Comparison of ENCODE assay signal across 14 mouse cellular contexts in genomic region chr4:139090303-139090940, GRCm38 (mm10). TPM values are rescaled to one million over a fixed set of nuclear protein-coding genes. Genes with fewer than 3 reads are reported as not detected.
A peak's percentile ranks its signal among the peaks of the same experiment; 100 is the strongest.
DNase-seq lines count a peak whose midpoint lies in the region; ATAC-seq and TF ChIP-seq lines count a peak whose summit lies in the region.
"Had no signal": no experiment of that assay in that cellular context is flagged by ENCODE, and none has a peak within 500 bp of the region (broad histone marks: within the 10 kb centered on the region; RNA-seq: fewer than 3 reads in every experiment).

No protein-coding gene starts in this region.

- 56% methylated on average over 15 of the region's 15 CpGs for WGBS in lung, adult 2 months
- 59% methylated on average over 15 of the region's 15 CpGs for whole genome bisulfite sequencing in embryonic facial prominence, embryonic 14.5 days
- WGBS in limb, embryonic 14.5 days = 59% methylated on average over 15 of the region's 15 CpGs
- 53% methylated on average over 15 of the region's 15 CpGs for WGBS in stomach, embryonic 14.5 days
- 70% methylated on average over 15 of the region's 15 CpGs for WGBS in midbrain, postnatal 0 days
- 63% methylated on average over 15 of the region's 15 CpGs for WGBS in cerebellum, adult 2 months

- 0 out of 2 replicates have a peak, but pooled peaks cover 4% of the 10 kb centered on the region for H3K27me3 ChIP-seq in embryonic facial prominence, embryonic 14.5 days (replicated peaks; ENCODE audit: control insufficient read depth, insufficient read depth, low read length)
- 0 out of 2 replicates have a peak, but pooled peaks cover 3% of the 10 kb centered on the region for H3K27me3 ChIP-seq in limb, embryonic 14.5 days (ENCODE audit: control insufficient read depth, insufficient read depth, low read length)
- peaks cover 2% of the 10 kb centered on the region; the same call in 1 of the 2 replicates for H3K27me3 ChIP-seq in stomach, embryonic 14.5 days (ENCODE audit: control insufficient read depth, insufficient read depth, low read length)
- H3K27me3 ChIP-seq in midbrain, postnatal 0 days (ENCODE audit: insufficient read depth, low read length) = peaks cover 35% of the 10 kb centered on the region
- peaks cover 9% of the 10 kb centered on the region; the same call in 1 of the 2 replicates for H3K27me3 ChIP-seq in cerebellum, adult 2 months (ENCODE audit: control insufficient read depth, insufficient read depth, low read length)

- ATAC-seq in embryonic facial prominence, embryonic 14.5 days (ENCODE audit: low read depth) = no peak
- no peak for ATAC-seq in limb, embryonic 14.5 days (ENCODE audit: low FRiP score, low read depth)
- no peak for ATAC-seq in stomach, embryonic 14.5 days (ENCODE audit: insufficient number of reproducible peaks, insufficient read depth, low FRiP score, low read depth)
- ATAC-seq in midbrain, postnatal 0 days (ENCODE audit: low FRiP score) = no peak
- ATAC-seq: forebrain, embryonic 16.5 days had no signal

- DNase-seq in lung, adult 2 months = peak; percentile 42
- DNase-seq in lung, postnatal 14 days = no peak
- no peak for DNase-seq in embryonic facial prominence, embryonic 14.5 days (ENCODE audit: low spot score)
- no peak for DNase-seq in limb, embryonic 14.5 days (ENCODE audit: low spot score)
- DNase-seq in midbrain, postnatal 0 days (ENCODE audit: low spot score) = no peak
- DNase-seq in frontal cortex, postnatal 25 days (ENCODE audit: low spot score in 2 of 2) = no peak
- no peak for DNase-seq in cerebellum, adult 2 months
- DNase-seq: right cerebral cortex, postnatal 4 days had no signal

- peaks cover 7% of the 10 kb centered on the region; the same call in 1 of the 2 replicates for H3K9me3 ChIP-seq in embryonic facial prominence, embryonic 14.5 days (ENCODE audit: control insufficient read depth, low read length)
- H3K9me3 ChIP-seq in limb, embryonic 14.5 days (ENCODE audit: control insufficient read depth, low read length) = peaks cover 4% of the 10 kb centered on the region; the same call in 1 of the 2 replicates
- 0 out of 2 replicates have a peak, but pooled peaks cover 2% of the 10 kb centered on the region for H3K9me3 ChIP-seq in stomach, embryonic 14.5 days (ENCODE audit: control insufficient read depth, low read depth, low read length)
- H3K9me3 ChIP-seq in midbrain, postnatal 0 days (ENCODE audit: low read length) = no peaks in the 10 kb centered on the region

- 0 out of 2 replicates have a peak overlapping the region, but pooled peaks have one; percentile 82 for H3K27ac ChIP-seq in embryonic facial prominence, embryonic 14.5 days (replicated peaks; ENCODE audit: low read depth, low read length)
- peak overlapping the region; percentile 81; the same call in 1 of the 2 replicates for H3K27ac ChIP-seq in limb, embryonic 14.5 days (replicated peaks; ENCODE audit: low read depth, low read length)
- no peak overlapping the region for H3K27ac ChIP-seq in stomach, embryonic 14.5 days (ENCODE audit: low read length)
- H3K27ac ChIP-seq in midbrain, postnatal 0 days (ENCODE audit: low read depth, low read length) = no peak overlapping the region
- no peak overlapping the region for H3K27ac ChIP-seq in cerebellum, adult 2 months (ENCODE audit: insufficient read depth, low read length)

- H3K4me3 ChIP-seq in lung, adult 2 months (replicated peaks; ENCODE audit: extremely low read depth, low read depth, low read length) = peak overlapping the region; percentile 19
- H3K4me3 ChIP-seq in embryonic facial prominence, embryonic 14.5 days (ENCODE audit: low read depth, low read length) = peak overlapping the region; percentile 85
- H3K4me3 ChIP-seq in limb, embryonic 14.5 days (replicated peaks; ENCODE audit: low read length) = peak overlapping the region; percentile 74
- H3K4me3 ChIP-seq in stomach, embryonic 14.5 days (ENCODE audit: low read depth, low read length) = peak overlapping the region; percentile 70; the same call in 1 of the 2 replicates
- no peak overlapping the region for H3K4me3 ChIP-seq in midbrain, postnatal 0 days (ENCODE audit: low read depth, low read length)
- no peak overlapping the region for H3K4me3 ChIP-seq in cerebellum, adult 2 months (replicated peaks; ENCODE audit: insufficient read depth, low read depth, low read length)

- 0 out of 2 replicates have a peak, but pooled peaks cover 3% of the 10 kb centered on the region for H3K36me3 ChIP-seq in embryonic facial prominence, embryonic 14.5 days (ENCODE audit: control insufficient read depth, insufficient read depth, low read length)
- H3K36me3 ChIP-seq in limb, embryonic 14.5 days (ENCODE audit: control insufficient read depth, insufficient read depth, low read length) = peaks cover 12% of the 10 kb centered on the region; the same call in 1 of the 2 replicates
- H3K36me3 ChIP-seq in stomach, embryonic 14.5 days (ENCODE audit: control insufficient read depth, insufficient read depth, low read length) = no peaks in the 10 kb centered on the region; the same call in 1 of the 2 replicates
- no peaks in the 10 kb centered on the region for H3K36me3 ChIP-seq in midbrain, postnatal 0 days (ENCODE audit: insufficient read depth, low read length)

- no peak for TF ChIP-seq CTCF in lung, adult 2 months (IDR thresholded peaks at IDR 0.05; ENCODE audit: insufficient read depth, low read length)
- no peak for TF ChIP-seq CTCF in midbrain, postnatal 0 days (IDR thresholded peaks at IDR 0.05)
- TF ChIP-seq CTCF in cerebellum, adult 2 months (IDR thresholded peaks at IDR 0.05; ENCODE audit: borderline replicate concordance, insufficient read depth, low read depth, low read length) = no peak

- H3K4me1 ChIP-seq in lung, adult 2 months (ENCODE audit: control insufficient read depth, insufficient read depth, low read length) = peaks cover 2% of the 10 kb centered on the region
- peaks cover 17% of the 10 kb centered on the region; the same call in 1 of the 2 replicates for H3K4me1 ChIP-seq in embryonic facial prominence, embryonic 14.5 days (ENCODE audit: control insufficient read depth, insufficient read depth, low read length)
- H3K4me1 ChIP-seq in limb, embryonic 14.5 days (ENCODE audit: control insufficient read depth, insufficient read depth, low read length) = peaks cover 16% of the 10 kb centered on the region
- peaks cover 14% of the 10 kb centered on the region; the same call in 1 of the 2 replicates for H3K4me1 ChIP-seq in stomach, embryonic 14.5 days (ENCODE audit: control insufficient read depth, insufficient read depth, low read length)
- no peaks in the 10 kb centered on the region for H3K4me1 ChIP-seq in midbrain, postnatal 0 days (ENCODE audit: insufficient read depth, low read length)
- no peaks in the 10 kb centered on the region; the same call in 1 of the 2 replicates for H3K4me1 ChIP-seq in cerebellum, adult 2 months (ENCODE audit: control insufficient read depth, insufficient read depth, low read length)

- H3K4me2 ChIP-seq in embryonic facial prominence, embryonic 14.5 days (ENCODE audit: low read depth, low read length) = peak overlapping the region; percentile 87
- peak overlapping the region; percentile 87 for H3K4me2 ChIP-seq in limb, embryonic 14.5 days (replicated peaks; ENCODE audit: low read depth, low read length, severe bottlenecking)
- peak overlapping the region; percentile 96; the same call in 1 of the 2 replicates for H3K4me2 ChIP-seq in stomach, embryonic 14.5 days (replicated peaks; ENCODE audit: low read depth, low read length)
- no peak overlapping the region for H3K4me2 ChIP-seq in midbrain, postnatal 0 days (ENCODE audit: low read depth, low read length, poor library complexity, severe bottlenecking)
- H3K4me2 ChIP-seq: heart, embryonic 11.5 days had no signal

- no peak for TF ChIP-seq POLR2A in lung, adult 2 months (IDR thresholded peaks at IDR 0.05; ENCODE audit: borderline replicate concordance, extremely low read depth, low read depth, low read length)
- no peak for TF ChIP-seq POLR2A in limb, embryonic 14.5 days (IDR thresholded peaks at IDR 0.05; ENCODE audit: borderline replicate concordance, extremely low read depth, insufficient read depth, insufficient read length)
- no peak for TF ChIP-seq POLR2A in cerebellum, adult 2 months (IDR thresholded peaks at IDR 0.05; ENCODE audit: borderline replicate concordance, insufficient read depth, low read length)

- H3K9ac ChIP-seq in embryonic facial prominence, embryonic 14.5 days (ENCODE audit: low read depth, low read length) = 0 out of 2 replicates have a peak overlapping the region, but pooled peaks have one; percentile 92
- peak overlapping the region; percentile 18; the same call in 1 of the 2 replicates for H3K9ac ChIP-seq in limb, embryonic 14.5 days (ENCODE audit: low read depth, low read length, severe bottlenecking)
- no peak overlapping the region for H3K9ac ChIP-seq in stomach, embryonic 14.5 days (replicated peaks; ENCODE audit: low read depth, low read length)
- no peak overlapping the region for H3K9ac ChIP-seq in midbrain, postnatal 0 days (replicated peaks; ENCODE audit: low read length, poor library complexity, severe bottlenecking)

RNA-seq across cellular contexts. Expression of gene Nbl1, which starts 2.4 kb away (rescaled TPM):
- polyA plus RNA-seq in lung, adult 2 months (2012; rRNA removed) = 330 and 497 TPM in 2 replicates
- 124 and 133 TPM in 2 replicates for polyA plus RNA-seq in embryonic facial prominence, embryonic 14.5 days (2014; fragmentation: Nextera tagmentation; extraction: Ambion mirVana)
- 149 and 171 TPM in 2 replicates for polyA plus RNA-seq in limb, embryonic 14.5 days (2012; rRNA removed)
- 157 and 176 TPM in 2 replicates for polyA plus RNA-seq in limb, embryonic 14.5 days (2014; fragmentation: Nextera tagmentation; extraction: Ambion mirVana)
- polyA plus RNA-seq in stomach, embryonic 14.5 days (2014; fragmentation: Nextera tagmentation; extraction: Ambion mirVana) = 42.9 and 49.7 TPM in 2 replicates
- 60.7 and 62.2 TPM in 2 replicates for total RNA-seq in midbrain, postnatal 0 days (2014; rRNA removed)
- polyA plus RNA-seq in midbrain, postnatal 0 days (2015; fragmentation: Nextera tagmentation; extraction: Ambion mirVana) = 53.4 and 55.7 TPM in 2 replicates
- polyA plus RNA-seq in cerebellum, adult 2 months (2012; rRNA removed) = 55.0 and 63.1 TPM in 2 replicates
- total RNA-seq: monocyte, adult 5-6 weeks had no signal

RNA-seq across cellular contexts. Expression of gene Htr6, which starts 15.1 kb away (rescaled TPM):
- polyA plus RNA-seq in lung, adult 2 months (2012; rRNA removed) = 0.19 and 0.22 TPM in 2 replicates
- polyA plus RNA-seq in embryonic facial prominence, embryonic 14.5 days (2014; fragmentation: Nextera tagmentation; extraction: Ambion mirVana) = 0.17 TPM in 1 of 2 replicates, not detected in the other
- 1.2 and 2.2 TPM in 2 replicates for polyA plus RNA-seq in limb, embryonic 14.5 days (2012; rRNA removed)
- 0.22 and 0.35 TPM in 2 replicates for polyA plus RNA-seq in limb, embryonic 14.5 days (2014; fragmentation: Nextera tagmentation; extraction: Ambion mirVana)
- polyA plus RNA-seq in stomach, embryonic 14.5 days (2014; fragmentation: Nextera tagmentation; extraction: Ambion mirVana) = not detected in 2 replicates
- total RNA-seq in midbrain, postnatal 0 days (2014; rRNA removed) = 4.2 and 5.9 TPM in 2 replicates
- 1.0 and 1.1 TPM in 2 replicates for polyA plus RNA-seq in midbrain, postnatal 0 days (2015; fragmentation: Nextera tagmentation; extraction: Ambion mirVana)
- 1.1 and 1.2 TPM in 2 replicates for polyA plus RNA-seq in cerebellum, adult 2 months (2012; rRNA removed)
- total RNA-seq: monocyte, adult 5-6 weeks had no signal
- polyA plus RNA-seq: heart, embryonic 11.5 days; lung, embryonic 16.5 days; thymus, postnatal 0 days had no signal

RNA-seq across cellular contexts. Expression of gene Minos1, which starts 40.5 kb away (rescaled TPM):
- polyA plus RNA-seq in lung, adult 2 months (2012; rRNA removed) = 29.7 and 37.7 TPM in 2 replicates
- 468 and 555 TPM in 2 replicates for polyA plus RNA-seq in embryonic facial prominence, embryonic 14.5 days (2014; fragmentation: Nextera tagmentation; extraction: Ambion mirVana)
- polyA plus RNA-seq in limb, embryonic 14.5 days (2012; rRNA removed) = 122 and 178 TPM in 2 replicates
- 460 and 510 TPM in 2 replicates for polyA plus RNA-seq in limb, embryonic 14.5 days (2014; fragmentation: Nextera tagmentation; extraction: Ambion mirVana)
- 477 and 482 TPM in 2 replicates for polyA plus RNA-seq in stomach, embryonic 14.5 days (2014; fragmentation: Nextera tagmentation; extraction: Ambion mirVana)
- total RNA-seq in midbrain, postnatal 0 days (2014; rRNA removed) = 21.9 and 31.0 TPM in 2 replicates
- polyA plus RNA-seq in midbrain, postnatal 0 days (2015; fragmentation: Nextera tagmentation; extraction: Ambion mirVana) = 377 and 397 TPM in 2 replicates
- polyA plus RNA-seq in cerebellum, adult 2 months (2012; rRNA removed) = 212 and 218 TPM in 2 replicates

Comparison
In these comparisons a context has a peak if more than half of its experiments do, and no peak if none do; other contexts are left out.
1. H3K4me3 ChIP-seq: peak in lung, adult 2 months (single experiment), embryonic facial prominence, embryonic 14.5 days (single experiment), limb, embryonic 14.5 days (single experiment) and stomach, embryonic 14.5 days (single experiment); none in midbrain, postnatal 0 days (single experiment) and cerebellum, adult 2 months (single experiment).
2. H3K27ac ChIP-seq: peak in embryonic facial prominence, embryonic 14.5 days (single experiment) and limb, embryonic 14.5 days (single experiment); none in stomach, embryonic 14.5 days (single experiment), midbrain, postnatal 0 days (single experiment) and cerebellum, adult 2 months (single experiment).
3. H3K9ac ChIP-seq: peak in embryonic facial prominence, embryonic 14.5 days (single experiment) and limb, embryonic 14.5 days (single experiment); none in stomach, embryonic 14.5 days (single experiment) and midbrain, postnatal 0 days (single experiment).